Mouse (Mus musculus): ENCODE data around the gene Nsun5. TPM values are rescaled to one million over a fixed set of nuclear protein-coding genes. Genes with fewer than 3 reads are reported as not detected.

Gene Nsun5
- polyA plus RNA-seq, 2 experiments, result 10.5 to 13.9 TPM

GRCm38 (mm10) chr5:135349862-135350261 lies 19.9 kb upstream of the Nsun5 start, which contains the start of gene Fkbp6:
Gene Fkbp6, minus strand, starts transcription at chr5:135350044.
- WGBS (ENCODE audit: insufficient replicate concordance), result 80% methylated on average over 35 of the region's 35 CpGs
- no peaks in the 10 kb centered on the region for H3K27me3 ChIP-seq (ENCODE audit: control insufficient read depth, insufficient read depth, low read length)
- no peak for TF ChIP-seq CTCF (IDR thresholded peaks at IDR 0.05; ENCODE audit: low read depth)
- no peak for TF ChIP-seq EP300 (IDR thresholded peaks at IDR 0.05; ENCODE audit: low read depth)
- no peak within 1 kb of the TSS for H3K27ac ChIP-seq
- no peaks in the 10 kb centered on the region for H3K9me3 ChIP-seq (ENCODE audit: control insufficient read depth, low read length)
- no peak for DNase-seq (ENCODE audit: low read depth in 3 of 3, low spot score in 3 of 3)
- H3K36me3 ChIP-seq (replicated peaks; ENCODE audit: control insufficient read depth, insufficient read depth, low read depth), result no peaks in the 10 kb centered on the region
- no peak within 1 kb of the TSS for H3K4me3 ChIP-seq (ENCODE audit: insufficient read depth in 1 of 2, low read depth in 2 of 2, low read length in 2 of 2)
- no peak within 1 kb of the TSS for H3K9ac ChIP-seq (replicated peaks)
- H3K4me2 ChIP-seq (ENCODE audit: low read depth), result no peak within 1 kb of the TSS
- H3K4me1 ChIP-seq (replicated peaks; ENCODE audit: control insufficient read depth in 2 of 2, insufficient read depth in 2 of 2, low read length in 1 of 2), result 0 out of 4 replicates have a peak, but pooled peaks cover 0 to 2% of the 10 kb centered on the region in 2 experiments
- no peak for ATAC-seq (ENCODE audit: insufficient read depth)

- ATAC-seq (ENCODE audit: insufficient read depth) (no peak), DNase-seq (ENCODE audit: low read depth in 3 of 3, low spot score in 3 of 3) (no peak)
- Histone ChIP-seq H3K4me1 (replicated peaks; ENCODE audit: control insufficient read depth in 2 of 2, insufficient read depth in 2 of 2, low read length in 1 of 2) (no peaks in the 10 kb centered on the region), H3K36me3 (replicated peaks; ENCODE audit: control insufficient read depth, insufficient read depth, low read depth) (no peaks in the 10 kb centered on the region), H3K27me3 (ENCODE audit: control insufficient read depth, insufficient read depth, low read length) (no peaks in the 10 kb centered on the region; the same call in 1 of the 2 replicates), H3K27ac (no peak overlapping the region), H3K4me3 (ENCODE audit: insufficient read depth in 1 of 2, low read depth in 2 of 2, low read length in 2 of 2) (no peak overlapping the region), H3K4me2 (ENCODE audit: low read depth) (no peak overlapping the region), H3K9me3 (ENCODE audit: control insufficient read depth, low read length) (no peaks in the 10 kb centered on the region), H3K9ac (replicated peaks) (no peak overlapping the region)
- 59% methylated on average over 13 of the region's 13 CpGs for WGBS (ENCODE audit: insufficient replicate concordance)
- TF ChIP-seq EP300 (IDR thresholded peaks at IDR 0.05; ENCODE audit: low read depth) (no peak), CTCF (IDR thresholded peaks at IDR 0.05; ENCODE audit: low read depth) (no peak)
Measured at GRCm38 (mm10) chr5:135351606-135352005, 18.1 kb upstream of the Nsun5 start.

GRCm38 (mm10) chr5:135352995-135353394 lies 16.8 kb upstream of the Nsun5 start, which contains the start of gene Trim50:
Gene Trim50, plus strand, starts transcription at chr5:135353295.
- no peak within 1 kb of the TSS for H3K9ac ChIP-seq (replicated peaks)
- no peaks in the 10 kb centered on the region for H3K9me3 ChIP-seq (ENCODE audit: control insufficient read depth, low read length)
- no peak for DNase-seq (ENCODE audit: low read depth in 3 of 3, low spot score in 3 of 3)
- no peak within 1 kb of the TSS for H3K4me2 ChIP-seq (ENCODE audit: low read depth)
- no peaks in the 10 kb centered on the region; the same call in 1 of the 2 replicates for H3K27me3 ChIP-seq (ENCODE audit: control insufficient read depth, insufficient read depth, low read length)
- no peak for ATAC-seq (ENCODE audit: insufficient read depth)
- no peak within 1 kb of the TSS for H3K27ac ChIP-seq
- WGBS (ENCODE audit: insufficient replicate concordance), result 49% methylated on average over 9 of the region's 9 CpGs
- TF ChIP-seq CTCF (IDR thresholded peaks at IDR 0.05; ENCODE audit: low read depth) (no peak), EP300 (IDR thresholded peaks at IDR 0.05; ENCODE audit: low read depth) (no peak)
- H3K4me1 ChIP-seq (replicated peaks; ENCODE audit: control insufficient read depth in 2 of 2, insufficient read depth in 2 of 2, low read length in 1 of 2), result no peaks in the 10 kb centered on the region
- H3K36me3 ChIP-seq (replicated peaks; ENCODE audit: control insufficient read depth, insufficient read depth, low read depth), result no peaks in the 10 kb centered on the region
- no peak within 1 kb of the TSS for H3K4me3 ChIP-seq (ENCODE audit: insufficient read depth in 1 of 2, low read depth in 2 of 2, low read length in 2 of 2)

- WGBS (ENCODE audit: insufficient replicate concordance), result 17% methylated on average over 20 of the region's 20 CpGs
- H3K36me3 ChIP-seq (replicated peaks; ENCODE audit: control insufficient read depth, insufficient read depth, low read depth), result no peaks in the 10 kb centered on the region
- no peak overlapping the region for H3K4me3 ChIP-seq (ENCODE audit: insufficient read depth in 1 of 2, low read depth in 2 of 2, low read length in 2 of 2)
- H3K27ac ChIP-seq, result no peak overlapping the region
- H3K4me1 ChIP-seq (replicated peaks; ENCODE audit: control insufficient read depth in 2 of 2, insufficient read depth in 2 of 2, low read length in 1 of 2), result no peaks in the 10 kb centered on the region
- no peak overlapping the region for H3K9ac ChIP-seq (replicated peaks)
- ATAC-seq (ENCODE audit: insufficient read depth), result no peak
- TF ChIP-seq CTCF (IDR thresholded peaks at IDR 0.05; ENCODE audit: low read depth), result peak; percentile 72
- no peak for TF ChIP-seq EP300 (IDR thresholded peaks at IDR 0.05; ENCODE audit: low read depth)
- peak in 1 of 3 experiments; percentile 16 for DNase-seq (ENCODE audit: low read depth in 3 of 3, low spot score in 3 of 3)
- no peak overlapping the region for H3K4me2 ChIP-seq (ENCODE audit: low read depth)
- no peaks in the 10 kb centered on the region; the same call in 1 of the 2 replicates for H3K27me3 ChIP-seq (ENCODE audit: control insufficient read depth, insufficient read depth, low read length)
- no peaks in the 10 kb centered on the region for H3K9me3 ChIP-seq (ENCODE audit: control insufficient read depth, low read length)
Measured at GRCm38 (mm10) chr5:135353564-135353963, 16.2 kb upstream of the Nsun5 start.

GRCm38 (mm10) chr5:135356090-135356489 lies 13.7 kb upstream of the Nsun5 start:
- H3K9ac ChIP-seq (replicated peaks), result no peak overlapping the region
- no peak for ATAC-seq (ENCODE audit: insufficient read depth)
- 13% methylated on average over 1 of the region's 1 CpGs for WGBS (ENCODE audit: insufficient replicate concordance)
- TF ChIP-seq EP300 (IDR thresholded peaks at IDR 0.05; ENCODE audit: low read depth) (no peak), CTCF (IDR thresholded peaks at IDR 0.05; ENCODE audit: low read depth) (no peak)
- no peak overlapping the region for H3K27ac ChIP-seq
- H3K4me3 ChIP-seq (ENCODE audit: insufficient read depth in 1 of 2, low read depth in 2 of 2, low read length in 2 of 2), result no peak overlapping the region
- no peaks in the 10 kb centered on the region for H3K4me1 ChIP-seq (replicated peaks; ENCODE audit: control insufficient read depth in 2 of 2, insufficient read depth in 2 of 2, low read length in 1 of 2)
- H3K4me2 ChIP-seq (ENCODE audit: low read depth), result no peak overlapping the region
- DNase-seq (ENCODE audit: low read depth in 3 of 3, low spot score in 3 of 3), result no peak
- H3K27me3 ChIP-seq (ENCODE audit: control insufficient read depth, insufficient read depth, low read length), result no peaks in the 10 kb centered on the region; the same call in 1 of the 2 replicates
- no peaks in the 10 kb centered on the region for H3K9me3 ChIP-seq (ENCODE audit: control insufficient read depth, low read length)
- no peaks in the 10 kb centered on the region for H3K36me3 ChIP-seq (replicated peaks; ENCODE audit: control insufficient read depth, insufficient read depth, low read depth)
